Mouse (Mus musculus) ES-E14 (cell line): Measurements from ENCODE around the gene B430218F22Rik.

Source experiments
- CHD2 ChIP-seq: IDR thresholded peaks from 2 replicates; pipeline ENCODE4 v1.6.1; 2014; ENCODE audit warnings: mild to moderate bottlenecking, low read depth, low read length, inconsistent platforms
- HCFC1 ChIP-seq: IDR thresholded peaks from 2 replicates; pipeline ENCODE4 v1.6.1; 2012; ENCODE audit warnings: low read length, inconsistent platforms, borderline replicate concordance; ENCODE audit not compliant: insufficient read depth

- TF ChIP-seq CHD2, result no peak
- TF ChIP-seq HCFC1, result no peak
Observed at GRCm38 (mm10) chr13:118350870-118351269, 35.6 kb upstream of the B430218F22Rik start.
